Mouse (Mus musculus) adipocyte (in vitro differentiated cells): ENCODE measurements at regions not wholly inside any gene's neighbourhood (a gene's known extent, or its start where the extent isn't known, plus 50 kb on each side); places are given as distances from the start of the nearest gene placed in this dataset.

Experiments used
- DNase-seq: peaks from one replicate; pipeline ENCODE4 v3.0.0-alpha.2; 2016; ENCODE audit warnings: low spot score

DNA sequence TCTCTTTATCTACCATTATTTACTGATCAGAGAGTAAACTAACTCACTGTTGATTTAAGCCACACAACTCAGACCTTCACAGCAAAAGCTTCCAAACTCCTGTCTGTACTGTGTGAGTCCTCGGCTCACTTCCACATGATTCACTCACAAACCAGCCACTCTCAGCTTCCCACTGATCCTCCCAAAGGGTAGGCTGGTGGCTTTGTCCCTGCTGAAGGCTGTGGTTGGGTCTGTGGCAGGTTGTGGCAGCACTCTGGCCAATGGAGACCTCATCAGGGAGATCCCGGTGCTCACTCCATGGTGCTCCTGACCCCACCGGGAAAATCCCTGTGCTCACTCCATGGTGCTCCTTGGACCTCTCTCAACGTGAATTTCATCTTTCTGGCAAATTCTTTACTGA, 170.1 kb downstream of the Gas1 start:
- DNase-seq: no peak

DNA sequence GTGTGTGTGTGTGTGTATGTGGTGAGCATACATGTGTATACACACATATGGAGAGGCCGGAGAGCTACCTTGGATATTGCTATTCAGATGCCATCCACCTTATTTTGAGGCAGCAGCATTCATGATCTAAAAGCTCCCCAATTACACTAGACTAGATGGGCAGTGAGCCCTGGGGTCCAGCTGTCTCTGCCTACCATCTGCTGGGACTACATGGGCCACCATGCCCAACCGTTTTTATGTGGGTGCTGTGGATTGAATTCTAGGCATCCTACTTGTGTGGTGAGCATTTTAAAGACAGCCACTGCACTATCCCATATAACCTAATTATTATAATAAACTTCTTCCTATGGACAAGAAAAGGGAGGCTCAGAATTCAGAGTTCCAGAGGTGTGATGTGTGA, 172.6 kb downstream of the Gas1 start:
- DNase-seq: no peak

DNA sequence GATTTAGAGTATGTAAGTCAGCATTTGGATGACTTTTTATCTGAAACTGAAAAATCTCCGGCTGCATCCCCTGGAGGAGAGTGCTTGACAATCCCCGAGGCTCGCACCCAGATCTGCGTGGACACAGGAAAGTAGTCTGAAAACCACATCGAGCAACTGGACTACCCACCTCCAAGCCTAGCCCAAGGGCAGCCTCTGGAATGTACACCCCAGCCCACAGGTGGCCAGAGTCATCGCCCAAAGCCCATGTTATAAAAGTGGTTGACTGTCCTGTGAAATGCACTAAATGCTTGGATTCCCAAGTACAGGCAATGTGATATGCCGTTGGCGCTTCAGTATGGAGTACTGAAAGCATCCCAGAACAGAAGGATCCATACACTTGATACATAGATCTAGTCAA, 175.1 kb downstream of the Gas1 start:
- no peak for DNase-seq

DNA sequence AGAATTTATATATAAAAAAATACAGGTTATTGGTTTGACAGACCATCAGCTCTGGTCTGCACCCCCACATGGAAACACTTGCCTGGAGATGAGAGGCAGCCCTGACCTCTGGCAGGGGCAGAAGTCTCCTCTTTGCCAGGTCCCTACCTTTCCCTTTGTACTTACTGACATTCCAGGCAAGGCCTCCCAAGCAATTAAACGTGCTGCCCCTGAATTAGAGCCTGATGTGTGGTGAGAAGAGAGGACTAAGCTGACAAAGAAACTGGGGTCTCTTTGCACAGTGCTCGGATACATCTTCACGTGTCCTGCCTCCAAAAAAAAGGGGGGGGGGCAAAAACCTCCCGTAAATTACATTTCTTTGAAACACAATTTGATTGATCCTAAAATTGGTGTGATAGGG, 175.5 kb downstream of the Gas1 start:
- DNase-seq: no peak

DNA sequence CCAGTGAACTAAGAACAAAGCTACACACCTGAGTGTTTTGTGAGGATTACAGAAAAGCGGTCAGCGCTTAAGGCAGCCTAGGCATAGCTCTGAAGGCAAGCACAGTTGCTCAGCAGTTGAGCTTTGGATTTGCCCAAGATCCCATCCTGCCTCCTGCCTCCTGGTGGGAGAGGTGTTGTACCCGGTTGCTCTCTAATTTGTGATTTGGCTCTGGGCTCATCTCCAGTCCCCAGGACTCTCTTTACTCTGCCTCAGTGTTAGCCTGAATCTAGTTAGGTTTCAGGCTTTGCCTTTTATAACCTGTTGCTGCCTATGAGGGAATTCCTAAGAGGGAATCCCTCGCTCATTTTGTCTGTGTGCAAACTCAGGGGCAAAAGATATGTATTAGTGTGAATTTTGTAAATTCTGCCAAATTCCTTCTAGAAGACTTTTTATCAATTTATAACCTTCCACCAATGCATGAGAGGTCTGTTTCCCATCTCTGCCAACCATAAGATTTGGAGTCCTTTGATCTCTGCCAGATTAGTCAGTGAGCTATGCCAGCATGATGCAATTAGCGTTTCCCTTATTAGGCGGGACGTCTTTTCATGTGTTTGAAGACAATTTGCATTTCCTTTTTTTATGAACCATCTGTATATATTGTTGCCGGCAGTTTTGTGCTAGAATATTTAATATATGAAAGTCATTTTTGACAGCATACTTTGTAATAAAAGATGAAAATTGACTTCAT, 176.4 kb downstream of the Gas1 start:
- DNase-seq: no peak

- no peak for DNase-seq
Observed at GRCm38 (mm10) chr13:59997431-59997830, 174.5 kb upstream of the Tut7 start.

GRCm38 (mm10) chr13:59996146-59996814, 173.3 kb upstream of the Tut7 start:
- DNase-seq: no peak

- DNase-seq: no peak
Observed at GRCm38 (mm10) chr13:59992780-59993501, 170.0 kb upstream of the Tut7 start.

DNA sequence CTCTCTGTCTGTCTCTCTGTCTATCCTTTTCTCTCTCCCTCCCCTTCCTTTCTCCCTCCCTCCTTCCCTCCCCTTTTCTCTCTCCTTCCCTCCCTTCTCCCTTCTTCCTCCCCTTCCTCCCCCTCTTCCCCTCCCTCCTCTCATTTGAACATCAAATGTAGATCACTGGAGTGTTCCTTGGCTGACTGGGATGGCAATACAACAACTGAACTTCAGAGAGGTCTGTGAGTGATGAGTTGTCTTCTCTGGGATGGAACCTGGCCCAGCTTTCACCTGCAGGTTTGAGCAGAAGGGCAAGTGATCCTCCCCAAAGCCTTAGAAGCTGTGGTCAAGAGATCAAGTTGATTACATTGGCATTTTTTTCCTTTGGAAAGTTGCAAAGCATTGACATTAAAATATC, 169.4 kb upstream of the Tut7 start:
- DNase-seq: no peak

DNA sequence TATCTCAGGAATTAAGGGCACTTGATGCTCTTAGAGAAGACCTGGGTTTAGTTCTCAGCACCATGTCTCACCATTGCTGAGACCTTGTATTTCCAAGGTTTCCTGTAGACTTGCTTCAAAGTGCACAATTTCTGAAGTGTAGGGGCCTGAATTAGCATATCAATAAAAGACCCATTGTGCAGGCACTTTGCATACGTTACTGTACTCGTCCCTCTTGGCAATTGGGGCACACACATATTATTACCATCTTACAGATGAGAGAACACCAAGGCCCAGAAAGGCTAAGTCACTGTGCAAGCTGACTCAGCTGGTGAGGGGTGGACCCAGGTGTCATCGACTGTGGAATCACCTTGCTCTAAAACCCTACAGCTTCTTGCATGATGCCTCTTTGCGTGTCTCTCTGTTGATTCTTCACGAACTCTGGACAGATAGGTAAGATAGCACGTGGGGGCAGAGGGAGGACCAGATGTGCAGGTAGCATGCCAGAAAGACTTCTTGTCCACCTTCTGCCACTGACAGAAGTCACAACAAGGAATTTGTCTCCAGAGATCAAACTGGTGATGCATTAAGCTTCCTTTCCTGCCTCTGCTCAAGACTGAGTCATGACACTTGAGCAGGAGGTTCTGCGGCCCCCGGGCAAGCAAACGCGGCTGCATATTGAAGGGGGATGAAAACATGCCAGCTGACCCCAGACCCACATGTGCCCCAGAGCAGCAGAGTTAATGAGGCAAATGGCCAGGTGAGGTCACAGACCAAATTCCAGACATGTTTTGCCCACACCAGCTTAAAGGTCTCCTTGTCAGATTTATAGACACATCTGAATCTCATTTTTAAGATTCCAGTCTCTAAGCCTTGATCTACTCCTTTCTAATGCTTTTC, 167.7 kb upstream of the Tut7 start:
- no peak for DNase-seq

DNA sequence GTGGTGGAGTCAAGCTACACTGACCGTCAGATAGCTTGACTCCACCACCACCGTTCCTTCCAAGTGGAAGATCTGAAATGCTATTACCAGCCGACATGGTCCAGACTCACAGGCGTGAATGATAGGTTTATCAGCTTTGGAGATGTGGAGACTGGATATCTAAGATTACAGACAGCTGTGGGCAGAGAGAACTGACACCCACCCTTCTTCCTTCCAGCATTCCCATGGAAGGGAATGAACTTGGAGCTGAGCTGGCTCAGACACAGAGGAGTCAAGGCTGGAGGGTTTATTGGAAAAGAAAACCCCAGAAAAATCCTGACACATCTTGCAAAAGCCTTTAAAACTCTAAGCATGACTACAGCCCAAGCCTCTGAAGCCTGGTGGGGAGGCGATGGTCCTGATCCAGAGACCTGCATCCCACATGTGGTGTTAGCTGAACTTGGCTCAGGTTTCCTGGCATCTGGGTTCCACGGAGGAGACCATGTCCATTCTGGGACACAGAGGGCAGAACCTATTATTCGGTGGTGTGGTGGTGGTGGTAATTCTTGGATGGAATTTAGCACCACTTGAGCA, 165.5 kb upstream of the Tut7 start:
- no peak for DNase-seq

- no peak for DNase-seq
Observed at GRCm38 (mm10) chr13:59976425-59976824, 153.5 kb upstream of the Tut7 start.

DNA sequence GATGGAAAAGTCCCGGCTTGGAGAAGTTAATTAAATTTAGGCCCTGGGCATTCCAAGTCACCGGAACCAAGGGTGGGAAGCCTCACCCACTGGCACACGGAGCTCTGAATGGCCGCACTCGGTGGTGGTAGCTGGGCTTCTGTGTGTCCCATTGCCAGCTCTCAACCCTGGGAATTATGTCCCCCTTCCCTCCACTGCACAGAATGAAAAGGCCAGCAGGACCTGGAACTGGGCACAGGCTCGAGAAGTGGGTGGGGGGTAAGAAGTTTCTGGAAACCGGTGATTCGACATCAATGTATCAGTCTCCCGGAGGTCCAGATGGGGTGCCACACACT, 149.1 kb upstream of the Tut7 start:
- no peak for DNase-seq

DNA sequence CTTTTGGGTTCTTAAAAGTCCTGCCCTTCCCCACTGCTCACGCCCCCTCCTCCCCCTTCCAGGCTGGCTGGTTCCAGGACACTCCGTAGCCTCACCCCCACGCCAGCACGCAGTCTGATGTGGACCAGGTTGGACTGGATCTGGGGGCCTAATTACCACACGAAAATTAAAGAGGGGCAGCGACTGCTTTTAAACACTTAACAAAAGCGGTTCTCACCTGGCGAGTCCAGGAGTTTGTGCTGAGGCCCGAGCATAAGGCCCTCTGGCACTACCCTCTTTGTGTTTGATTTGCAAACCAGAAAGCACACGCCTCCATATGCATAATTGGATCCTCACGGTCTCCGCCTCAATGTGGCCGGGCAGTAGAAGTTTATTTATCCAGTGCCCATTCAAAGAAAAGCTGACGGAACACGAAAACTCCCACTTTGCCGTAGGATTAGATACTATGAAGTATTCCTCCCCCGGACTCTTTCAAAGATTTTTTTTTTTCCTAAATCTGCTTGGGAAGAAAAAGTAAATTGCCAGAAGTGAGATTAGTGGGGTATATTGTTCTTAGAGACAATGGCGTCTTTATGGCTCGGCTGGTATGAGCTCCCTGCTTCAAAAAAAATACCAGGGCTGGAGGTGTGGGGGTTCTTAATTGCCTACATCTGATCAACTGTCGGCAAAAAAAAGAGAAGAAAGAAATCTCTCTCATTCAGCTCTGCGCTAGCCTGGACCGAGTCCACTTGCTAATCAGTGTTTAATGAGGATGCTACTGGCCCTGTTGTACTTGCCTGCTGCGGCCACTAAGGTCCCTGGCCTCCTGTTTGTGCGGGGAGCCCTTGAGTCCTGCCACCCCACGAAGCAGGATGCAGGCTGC, 148.5 kb upstream of the Tut7 start:
- no peak for DNase-seq

DNA sequence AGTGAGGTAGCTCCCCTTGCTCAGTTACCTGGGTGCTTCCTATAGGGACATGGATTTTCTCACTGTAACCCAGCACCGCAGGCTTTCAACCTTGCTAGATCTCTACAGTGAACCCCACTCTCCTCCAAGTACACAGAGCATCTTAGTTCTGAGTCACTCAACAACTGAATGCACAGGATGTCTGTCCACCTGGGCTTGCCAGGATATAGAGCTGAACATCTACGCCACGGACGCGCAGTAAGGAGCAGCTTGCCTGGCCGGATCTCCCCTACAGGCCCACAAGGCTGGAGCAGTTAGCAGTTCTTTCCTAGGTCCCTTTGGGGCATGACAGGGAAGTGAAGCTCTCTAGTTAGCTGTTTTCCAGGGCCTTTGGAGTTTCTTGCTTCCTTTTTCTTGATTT, 147.5 kb upstream of the Tut7 start:
- no peak for DNase-seq

DNA sequence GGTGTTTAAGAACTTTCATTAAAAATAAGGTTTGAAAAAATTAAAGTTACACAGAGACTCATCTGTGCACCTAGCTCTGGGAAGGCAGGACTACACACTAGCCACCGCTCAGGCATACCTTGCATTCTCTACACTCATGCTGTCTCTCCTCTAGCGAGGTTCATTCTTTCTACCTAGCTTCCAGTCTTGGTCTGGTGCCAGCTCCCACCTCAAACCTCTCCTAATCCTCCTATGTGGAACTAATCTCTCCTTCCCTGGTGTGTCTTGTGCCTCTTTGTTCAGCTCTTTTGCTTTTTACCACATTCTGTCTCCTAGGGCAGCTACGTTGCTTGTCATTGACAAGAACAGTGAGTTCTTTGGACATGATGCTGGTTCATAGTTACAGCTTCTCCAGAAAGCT, 146.5 kb upstream of the Tut7 start:
- DNase-seq: no peak

DNA sequence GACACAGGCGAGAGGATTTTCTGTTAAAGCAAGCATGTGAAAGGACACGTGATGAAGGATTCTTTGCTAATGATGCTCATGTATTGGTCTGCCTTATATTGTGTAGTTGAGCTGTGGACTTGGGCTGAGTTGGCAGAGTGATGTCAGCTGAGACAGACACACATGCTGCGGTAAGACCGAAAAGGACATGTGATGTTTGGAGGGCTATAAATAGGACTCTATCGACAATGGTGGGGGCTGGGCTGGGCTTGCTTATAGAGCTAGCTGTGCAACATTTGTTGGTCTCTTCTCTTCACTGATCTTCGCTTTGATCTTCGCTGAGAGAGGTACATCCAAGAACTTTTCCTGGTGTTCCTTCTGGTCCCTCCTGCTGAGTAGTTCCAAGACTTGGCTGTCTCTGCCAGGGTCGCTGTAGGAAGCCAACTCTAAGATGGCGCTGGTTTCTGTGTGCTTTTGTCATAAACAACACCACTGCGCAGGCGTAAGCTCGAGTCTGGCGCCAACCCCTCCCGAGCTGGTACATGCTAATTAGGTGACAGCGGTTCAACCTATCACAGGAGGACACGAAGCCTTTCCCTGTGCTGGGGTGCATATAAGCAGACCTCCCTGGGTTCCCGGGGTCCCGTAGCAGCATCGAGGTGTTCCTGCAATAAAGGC, 145.8 kb upstream of the Tut7 start:
- no peak for DNase-seq

DNA sequence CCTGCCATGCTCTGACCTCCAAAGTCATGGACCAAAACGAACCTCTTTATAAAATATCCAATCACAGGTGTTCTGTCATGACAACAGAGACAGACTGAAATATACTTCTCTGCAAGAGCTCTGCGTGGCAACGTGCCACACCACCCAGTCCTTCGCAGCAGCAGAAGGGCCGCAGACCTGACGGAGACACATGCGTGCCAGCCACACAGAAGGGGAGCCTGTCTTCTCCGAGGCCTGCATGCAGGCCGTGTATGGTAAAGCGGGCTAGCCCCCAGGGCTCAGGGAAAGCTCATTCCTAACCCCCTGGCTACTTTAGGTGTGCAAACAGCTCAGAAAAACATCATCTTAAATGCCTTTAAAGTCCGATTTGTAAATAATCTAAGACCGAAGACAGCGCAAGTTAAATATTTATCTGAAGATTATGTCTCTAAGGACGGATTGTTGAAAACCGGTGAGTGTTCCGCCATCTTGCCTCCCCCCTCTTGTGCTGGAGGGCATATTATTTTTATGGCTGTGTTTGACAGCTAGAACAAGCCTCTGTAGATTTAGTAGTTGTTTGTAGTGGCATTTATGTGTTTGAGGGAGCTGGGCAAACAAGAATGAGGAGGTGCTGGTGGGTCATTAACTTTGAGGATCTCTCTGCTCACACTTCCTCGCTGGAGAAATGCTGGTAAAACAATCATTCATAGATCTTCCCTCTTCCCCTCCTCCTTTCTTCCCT, 143.7 kb upstream of the Tut7 start:
- DNase-seq: no peak

- DNase-seq: no peak
Observed at GRCm38 (mm10) chr13:59964981-59965380, 142.0 kb upstream of the Tut7 start.
